Mouse (Mus musculus) adipose tissue, adult 10 weeks (tissue): ENCODE data around the gene Gm13040. TPM values are rescaled to one million over a fixed set of nuclear protein-coding genes. Genes with fewer than 3 reads are reported as not detected.

Experiments
- polyA plus RNA-seq: library from polyadenylated mRNA; stranded (reverse); fragments of 350-450 nt; fragmentation: Illumina TruSeq; extraction: RNeasy Lipid Tissue Mini Kit (QIAGEN cat#74804); gene quantifications from one replicate; pipeline ENCODE4 v1.2.3, GENCODE M21; 2014; ENCODE audit warnings: low read depth, low replicate concordance

The Gm13040 gene
- polyA plus RNA-seq: not detected

GRCm38 (mm10) chr4:143535654-143536053 lies at the start of gene Gm13040:
Gene Gm13040, plus strand, starts transcription at chr4:143535954.

GRCm38 (mm10) chr4:143511043-143511442 lies 24.7 kb upstream of the Gm13040 start, which contains the start of gene Gm13043:
Gene Gm13043, plus strand, starts transcription at chr4:143511343.

GRCm38 (mm10) chr4:143551400-143551799 lies 15.6 kb downstream of the Gm13040 start, which contains the start of the genes BC080695 and Gm13057:
Gene BC080695, plus strand, starts transcription at chr4:143551700.
Gene Gm13057, plus strand, starts transcription at chr4:143551709.

Other genes starting within 250 kb of the Gm13040 start
- gene Pdpn, start 236.4 kb upstream of the Gm13040 start, polyA plus RNA-seq: 52.5 TPM
- gene Lrrc38, start 186.2 kb upstream of the Gm13040 start, polyA plus RNA-seq: not detected
- 0.10 TPM for gene Pramel1, start 141.5 kb upstream of the Gm13040 start, polyA plus RNA-seq
- 12.3 TPM for gene Pramef8, start 123.5 kb upstream of the Gm13040 start, polyA plus RNA-seq
- gene Oog4, start 85.6 kb upstream of the Gm13040 start, polyA plus RNA-seq: not detected
- gene Gm13043, start 24.6 kb upstream of the Gm13040 start, polyA plus RNA-seq: not detected
- not detected for gene BC080695, start 15.7 kb downstream of the Gm13040 start, polyA plus RNA-seq
- not detected for gene Gm13057, start 15.8 kb downstream of the Gm13040 start, polyA plus RNA-seq
- not detected for gene Gm13083, start 79.0 kb downstream of the Gm13040 start, polyA plus RNA-seq
- not detected for gene Gm13088, start 121.3 kb downstream of the Gm13040 start, polyA plus RNA-seq
- not detected for gene Gm13089, start 166.8 kb downstream of the Gm13040 start, polyA plus RNA-seq
- gene Gm13078, start 183.5 kb downstream of the Gm13040 start, polyA plus RNA-seq: not detected